Comparison of ENCODE assay signal across 16 mouse cellular contexts in the genomic region with DNA sequence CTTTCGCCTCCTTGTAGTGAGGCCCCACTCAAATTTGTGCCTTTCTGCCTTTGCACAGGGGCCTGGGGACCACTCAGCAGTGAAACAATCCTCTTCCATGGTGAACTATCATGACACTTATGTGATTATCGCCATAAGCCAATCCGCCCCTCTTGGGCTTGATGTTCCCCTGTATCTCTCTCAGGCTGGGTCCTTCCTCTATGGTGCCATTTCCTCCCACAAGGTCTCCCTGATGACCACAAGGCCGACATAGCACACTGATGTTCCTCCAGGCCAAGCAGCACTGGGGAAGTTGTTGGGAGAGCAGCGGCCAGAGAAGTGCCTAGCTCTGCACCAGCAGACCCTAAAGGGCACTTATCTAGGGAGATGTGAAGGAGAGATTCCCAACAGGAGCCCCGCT. TPM values are rescaled to one million over a fixed set of nuclear protein-coding genes. Genes with fewer than 3 reads are reported as not detected.
A peak's percentile ranks its signal among the peaks of the same experiment; 100 is the strongest.
DNase-seq lines count a peak whose midpoint lies in the region; ATAC-seq and TF ChIP-seq lines count a peak whose summit lies in the region.
"Had no signal": no experiment of that assay in that cellular context is flagged by ENCODE, and none has a peak within 500 bp of the region (broad histone marks: within the 10 kb centered on the region; RNA-seq: fewer than 3 reads in every experiment).

No protein-coding gene starts in this region.

- H3K9me3 ChIP-seq in liver, embryonic 12.5 days (replicated peaks) = no peaks in the 10 kb centered on the region
- H3K9me3 ChIP-seq: limb, embryonic 13.5 days; midbrain, embryonic 13.5 days had no signal

- TF ChIP-seq POLR2A in heart, adult 2 months (IDR thresholded peaks at IDR 0.05; ENCODE audit: insufficient read depth, low read depth, low read length) = no peak

- no peak for TF ChIP-seq CTCF in heart, adult 2 months (IDR thresholded peaks at IDR 0.05)

- no peaks in the 10 kb centered on the region for H3K27me3 ChIP-seq in heart, adult 2 months (ENCODE audit: control insufficient read depth, insufficient read depth, low read length)
- H3K27me3 ChIP-seq in liver, embryonic 12.5 days (replicated peaks) = no peaks in the 10 kb centered on the region; the same call in 1 of the 2 replicates
- H3K27me3 ChIP-seq: limb, embryonic 13.5 days; midbrain, embryonic 13.5 days had no signal

- intact Hi-C loops in heart, adult 2 months (cut with DNase I) = no loop called here

- H3K36me3 ChIP-seq in heart, adult 2 months (ENCODE audit: control insufficient read depth, insufficient read depth, low read length) = peaks cover 4% of the 10 kb centered on the region; the same call in 1 of the 2 replicates
- peaks cover 71% of the 10 kb centered on the region for H3K36me3 ChIP-seq in liver, embryonic 12.5 days

- H3K27ac ChIP-seq in heart, adult 2 months = peak overlapping the region; percentile 77
- H3K27ac ChIP-seq in liver, embryonic 12.5 days = peak overlapping the region; percentile 98
- H3K27ac ChIP-seq: embryonic facial prominence, embryonic 10.5 days; left cerebral cortex, adult 2 months; limb, embryonic 13.5 days; midbrain, embryonic 13.5 days had no signal

- peak overlapping the region; percentile 84 for H3K4me2 ChIP-seq in liver, embryonic 12.5 days
- H3K4me2 ChIP-seq: limb, embryonic 13.5 days; midbrain, embryonic 13.5 days had no signal

- H3K79me2 ChIP-seq in heart, adult 2 months (replicated peaks; ENCODE audit: control insufficient read depth, insufficient read depth, low read length) = peaks cover 5% of the 10 kb centered on the region; the same call in 1 of the 2 replicates

- H3K4me3 ChIP-seq in heart, adult 2 months = no peak overlapping the region
- peak overlapping the region; percentile 93 for H3K4me3 ChIP-seq in liver, embryonic 12.5 days
- H3K4me3 ChIP-seq: embryonic facial prominence, embryonic 10.5 days; left cerebral cortex, adult 2 months; limb, embryonic 13.5 days; midbrain, embryonic 13.5 days had no signal

- peaks cover 6% of the 10 kb centered on the region for H3K4me1 ChIP-seq in heart, adult 2 months (ENCODE audit: control insufficient read depth, insufficient read depth, low read length)
- H3K4me1 ChIP-seq in liver, embryonic 12.5 days = peaks cover 89% of the 10 kb centered on the region

- no peak for DNase-seq in heart, adult 2 months
- no peak for DNase-seq in heart, adult 18-20 months
- DNase-seq in spleen, postnatal 4 days (ENCODE audit: low spot score in 2 of 2) = peak; percentile 40 to 68
- no peak for DNase-seq in spleen, adult 12 weeks (ENCODE audit: low spot score)
- DNase-seq in urinary bladder, postnatal 4 days (ENCODE audit: low spot score in 2 of 2) = no peak
- no peak for DNase-seq in adipocyte (ENCODE audit: low spot score)
- DNase-seq: adrenal gland, postnatal 10 days; kidney, adult 9 months; lung, postnatal 10 days; right cerebral cortex, postnatal 14 days had no signal

- no peak for TF ChIP-seq EP300 in heart, adult 2 months (IDR thresholded peaks at IDR 0.05; ENCODE audit: insufficient read depth, low read depth, low read length)

- no peak overlapping the region for H3K9ac ChIP-seq in heart, adult 2 months (ENCODE audit: low read depth, low read length)
- peak overlapping the region; percentile 99 for H3K9ac ChIP-seq in liver, embryonic 12.5 days
- H3K9ac ChIP-seq: limb, embryonic 13.5 days; midbrain, embryonic 13.5 days had no signal

- 78% methylated on average over 6 of the region's 6 CpGs for WGBS in heart, adult 2 months
- WGBS in liver, embryonic 12.5 days (ENCODE audit: insufficient replicate concordance) = 21% methylated on average over 6 of the region's 6 CpGs

- no peak for ATAC-seq in liver, embryonic 12.5 days
- ATAC-seq in megakaryocyte-erythroid progenitor cell, adult 5-6 weeks (replicated peaks; ENCODE audit: low FRiP score, low TSS enrichment, poor library complexity, severe bottlenecking) = peak; percentile 9; the same call in 1 of the 2 replicates
- ATAC-seq: midbrain, embryonic 13.5 days had no signal

RNA-seq across cellular contexts. Expression of gene Ankrd9, which starts 4.1 kb away (rescaled TPM):
- 10 to 100 TPM; 59.3 to 84.2 TPM for total RNA-seq in heart, adult 2 months (2021)
- polyA plus RNA-seq in heart, adult 2 months (2012; rRNA removed) = 80.5 and 93.2 TPM in 2 replicates
- total RNA-seq in heart, adult 18-20 months (2021) = 10 to 100 TPM; 59.5 to 68.0 TPM
- 62.2 TPM in 2 replicates for polyA plus RNA-seq in liver, embryonic 12.5 days (2016; fragmentation: Nextera tagmentation; extraction: Ambion mirVana)
- total RNA-seq in megakaryocyte-erythroid progenitor cell, adult 5-6 weeks (2014; fragmentation: Nextera tagmentation) = 3.6 and 5.7 TPM in 2 replicates
- total RNA-seq in megakaryocyte-erythroid progenitor cell, adult 5-6 weeks (2017) = 2.2 and 3.6 TPM in 2 replicates

Comparison
In these comparisons a context has a peak if more than half of its experiments do, and no peak if none do; other contexts are left out.
1. DNase-seq: peak in spleen, postnatal 4 days (2 of 2); none in heart, adult 2 months (0 of 2), heart, adult 18-20 months (0 of 2), spleen, adult 12 weeks (single experiment), urinary bladder, postnatal 4 days (0 of 2) and adipocyte (single experiment).
2. RNA of gene Ankrd9, which starts 4.1 kb away (total RNA-seq): 59.3 to 84.2 TPM in heart, adult 2 months and 59.5 to 68.0 TPM in heart, adult 18-20 months; 2.2 to 5.7 TPM in megakaryocyte-erythroid progenitor cell, adult 5-6 weeks; every median in the first group is over 4 times any median in the second.